Mouse (Mus musculus): ENCODE data around the gene Daam2. TPM values are rescaled to one million over a fixed set of nuclear protein-coding genes. Genes with fewer than 3 reads are reported as not detected.

Daam2 gene
- total and polyA plus RNA-seq, 3 experiments: 0.04 to 0.41 TPM; not detected in 1

- H3K4me1 ChIP-seq (ENCODE audit: control insufficient read depth in 1 of 2, insufficient read depth in 2 of 2): peaks cover 8 to 23% of the 10 kb centered on the region in 2 experiments
- H3K9me3 ChIP-seq (replicated peaks; ENCODE audit: low read length): no peaks in the 10 kb centered on the region
- no peak overlapping the region for H3K27ac ChIP-seq (ENCODE audit: insufficient read depth, low read depth)
- H3K9ac ChIP-seq (ENCODE audit: insufficient read depth, low read depth): peak overlapping the region; percentile 96
- peak overlapping the region; percentile 79 to 97 (median 89) for H3K4me3 ChIP-seq (replicated peaks in 1 of 3; ENCODE audit: low read depth in 2 of 3, low read length in 2 of 3, poor library complexity in 1 of 3)
- no peak for DNase-seq (ENCODE audit: extremely low read depth)
- no peaks in the 10 kb centered on the region for H3K27me3 ChIP-seq (replicated peaks)
- peak overlapping the region; percentile 48 for H3K4me2 ChIP-seq (ENCODE audit: insufficient read depth, low read depth, poor library complexity, severe bottlenecking)
- dilution Hi-C loops (cut with MboI; ENCODE audit: extremely low pct_ligation_motif_present, extremely low pct_unique_long_range_greater_than_20kb, low sequenced_read_pairs) (no loop called here), in situ Hi-C loops (cut with MboI; ENCODE audit: low pct_ligation_motif_present, low pct_unique_long_range_greater_than_20kb, low sequenced_read_pairs) (no loop called here)
- H3K36me3 ChIP-seq (replicated peaks in 1 of 2; ENCODE audit: control insufficient read depth in 1 of 2, insufficient read depth in 1 of 2, low read length in 1 of 2): peaks cover 8 to 24% of the 10 kb centered on the region in 2 experiments
- H3K79me2 ChIP-seq (replicated peaks; ENCODE audit: control insufficient read depth, extremely low read depth, insufficient read depth, poor library complexity, severe bottlenecking): no peaks in the 10 kb centered on the region; the same call in 1 of the 2 replicates
- TF ChIP-seq NELFE (IDR thresholded peaks at IDR 0.05; ENCODE audit: low read depth, low read length) (no peak), ZNF384 (IDR thresholded peaks at IDR 0.05; ENCODE audit: low read depth, low read length) (no peak), ZMIZ1 (IDR thresholded peaks at IDR 0.05; ENCODE audit: low read depth, low read length) (no peak), USF1 (IDR thresholded peaks at IDR 0.05; ENCODE audit: low read depth, low read length) (no peak), HCFC1 (IDR thresholded peaks at IDR 0.05; ENCODE audit: low read depth, low read length) (no peak), MAFK (IDR thresholded peaks at IDR 0.05; ENCODE audit: insufficient replicate concordance, low read length) (no peak), ZKSCAN1 (IDR thresholded peaks at IDR 0.05; ENCODE audit: borderline replicate concordance, low read depth, low read length) (no peak), RAD21 (IDR thresholded peaks at IDR 0.05; ENCODE audit: low read depth, low read length) (no peak), MXI1 (IDR thresholded peaks at IDR 0.05; ENCODE audit: low read depth, low read length) (no peak), JUN (IDR thresholded peaks at IDR 0.05; ENCODE audit: insufficient read depth, low read depth, low read length) (no peak), MEF2A (IDR thresholded peaks at IDR 0.05; ENCODE audit: borderline replicate concordance, low read depth, low read length) (no peak), PAX5 (IDR thresholded peaks at IDR 0.05; ENCODE audit: low read length) (no peak)
Measured at GRCm38 (mm10) chr17:49428751-49429415, 135.3 kb downstream of the Daam2 start.

- peak within 1 kb of the TSS; percentile 82 for H3K4me2 ChIP-seq (ENCODE audit: insufficient read depth, low read depth, poor library complexity, severe bottlenecking)
- H3K9me3 ChIP-seq (replicated peaks; ENCODE audit: low read length): no peaks in the 10 kb centered on the region
- H3K4me1 ChIP-seq (ENCODE audit: control insufficient read depth in 1 of 2, insufficient read depth in 2 of 2): peaks cover 8 to 23% of the 10 kb centered on the region in 2 experiments
- peak; percentile 94 for DNase-seq (ENCODE audit: extremely low read depth)
- no peak within 1 kb of the TSS for H3K27ac ChIP-seq (ENCODE audit: insufficient read depth, low read depth)
- dilution Hi-C loops (cut with MboI; ENCODE audit: extremely low pct_ligation_motif_present, extremely low pct_unique_long_range_greater_than_20kb, low sequenced_read_pairs) (no loop called here), in situ Hi-C loops (cut with MboI; ENCODE audit: low pct_ligation_motif_present, low pct_unique_long_range_greater_than_20kb, low sequenced_read_pairs) (no loop called here)
- peaks cover 5 to 18% of the 10 kb centered on the region in 2 experiments for H3K36me3 ChIP-seq (replicated peaks in 1 of 2; ENCODE audit: control insufficient read depth in 1 of 2, insufficient read depth in 1 of 2, low read length in 1 of 2)
- no peaks in the 10 kb centered on the region for H3K27me3 ChIP-seq (replicated peaks)
- peak within 1 kb of the TSS; percentile 79 to 97 (median 89) for H3K4me3 ChIP-seq (replicated peaks in 1 of 3; ENCODE audit: low read depth in 2 of 3, low read length in 2 of 3, poor library complexity in 1 of 3)
- peak within 1 kb of the TSS; percentile 96 for H3K9ac ChIP-seq (ENCODE audit: insufficient read depth, low read depth)
- H3K79me2 ChIP-seq (replicated peaks; ENCODE audit: control insufficient read depth, extremely low read depth, insufficient read depth, poor library complexity, severe bottlenecking): no peaks in the 10 kb centered on the region; the same call in 1 of the 2 replicates
- peak; percentile 34; the same call in 1 of the 2 replicates for TF ChIP-seq GABPA (IDR thresholded peaks at IDR 0.05; ENCODE audit: insufficient replicate concordance, low read depth, low read length)
- peak; percentile 89 for TF ChIP-seq MXI1 (IDR thresholded peaks at IDR 0.05; ENCODE audit: low read depth, low read length)
- peak; percentile 98 for TF ChIP-seq HCFC1 (IDR thresholded peaks at IDR 0.05; ENCODE audit: low read depth, low read length)
- no peak for TF ChIP-seq EP300 (IDR thresholded peaks at IDR 0.05; ENCODE audit: low read length)
- peak; percentile 44; the same call in 1 of the 2 replicates for TF ChIP-seq CHD2 (IDR thresholded peaks at IDR 0.05; ENCODE audit: low read length)
- TF ChIP-seq NRF1 (IDR thresholded peaks at IDR 0.05; ENCODE audit: low read depth, low read length): peak; percentile 33; the same call in 1 of the 2 replicates
- TF ChIP-seq ELF1 (IDR thresholded peaks at IDR 0.05; ENCODE audit: low read depth, low read length): peak; percentile 86
- TF ChIP-seq USF1 (IDR thresholded peaks at IDR 0.05; ENCODE audit: low read depth, low read length): no peak
- TF ChIP-seq UBTF (IDR thresholded peaks at IDR 0.05; ENCODE audit: low read depth, low read length): no peak
- TF ChIP-seq RCOR1 (conservative IDR thresholded peaks at IDR 0.05; ENCODE audit: low read depth, low read length): no peak
- no peak for TF ChIP-seq MYC (IDR thresholded peaks at IDR 0.05; ENCODE audit: low read depth, low read length)
- TF ChIP-seq ETS1 (conservative IDR thresholded peaks at IDR 0.05; ENCODE audit: low read depth, low read length): no peak
- TF ChIP-seq NELFE (IDR thresholded peaks at IDR 0.05; ENCODE audit: low read depth, low read length): peak; percentile 69
- no peak for TF ChIP-seq BHLHE40 (IDR thresholded peaks at IDR 0.05; ENCODE audit: low read depth, low read length)
- TF ChIP-seq TBP (conservative IDR thresholded peaks at IDR 0.05; ENCODE audit: low read depth, low read length): peak; percentile 73
- no peak for TF ChIP-seq ZKSCAN1 (IDR thresholded peaks at IDR 0.05; ENCODE audit: borderline replicate concordance, low read depth, low read length)
- peak; percentile 84 for TF ChIP-seq TCF12 (IDR thresholded peaks at IDR 0.05; ENCODE audit: low read depth, low read length)
- no peak; the same call in 1 of the 2 replicates for TF ChIP-seq POLR2AphosphoS2 (IDR thresholded peaks at IDR 0.05; ENCODE audit: low read depth, low read length)
- no peak for TF ChIP-seq JUND (conservative IDR thresholded peaks at IDR 0.05; ENCODE audit: low read depth, low read length)
- no peak for TF ChIP-seq CTCF (conservative IDR thresholded peaks at IDR 0.05 in 1 of 2, IDR thresholded peaks at IDR 0.05 in 1 of 2; ENCODE audit: low read depth in 2 of 2, low read length in 2 of 2)
- peak; percentile 40; the same call in 1 of the 2 replicates for TF ChIP-seq MAX (IDR thresholded peaks at IDR 0.05; ENCODE audit: low read length)
- no peak for TF ChIP-seq USF2 (conservative IDR thresholded peaks at IDR 0.05; ENCODE audit: low read depth, low read length)
- no peak for TF ChIP-seq ZC3H11A (IDR thresholded peaks at IDR 0.05; ENCODE audit: low read depth, low read length)
- TF ChIP-seq POLR2A (IDR thresholded peaks at IDR 0.05; ENCODE audit: low read depth, low read length): peak; percentile 90
Measured at GRCm38 (mm10) chr17:49428239-49428688, 135.9 kb downstream of the Daam2 start, which contains the start of gene Mocs1. TSS of gene Mocs1 (plus strand) at chr17:49428362.
